Mouse (Mus musculus) heart, embryonic 13.5 days (tissue): ENCODE results near the gene Csmd2. TPM values are rescaled to one million over a fixed set of nuclear protein-coding genes. Genes with fewer than 3 reads are reported as not detected.

Source experiments
- ATAC-seq: fragments of 200-750 bp; cut with Nextera tagmentation; 2 replicates; pipeline ENCODE4 v1.8.0; 2017; ENCODE audit warnings: moderate TSS enrichment; ENCODE audit not compliant: insufficient number of reproducible peaks, low FRiP score, low TSS enrichment; ENCODE audit errors: extremely low read depth
- H3K27ac ChIP-seq: fragments of 300-500 bp; sonication (generic); replicated peaks from 2 replicates; pipeline ENCODE4 v1.5.1; 2015; ENCODE audit warnings: moderate library complexity, mild to moderate bottlenecking, inconsistent platforms
- H3K27me3 ChIP-seq: fragments of 300-500 bp; sonication (generic); replicated peaks from 2 replicates; pipeline ENCODE4 v1.6.1; 2015; ENCODE audit warnings: mild to moderate bottlenecking, inconsistent platforms
- H3K36me3 ChIP-seq: fragments of 300-500 bp; sonication (generic); 2 replicates; pipeline ENCODE4 v1.6.1; 2015; ENCODE audit warnings: mild to moderate bottlenecking, inconsistent platforms
- H3K4me1 ChIP-seq: fragments of 300-500 bp; sonication (generic); 2 replicates; pipeline ENCODE4 v1.6.1; 2015; ENCODE audit warnings: inconsistent platforms
- H3K4me2 ChIP-seq: fragments of 300-500 bp; sonication (generic); 2 replicates; pipeline ENCODE4 v1.6.1; 2015; ENCODE audit warnings: inconsistent platforms, mild to moderate bottlenecking, moderate library complexity
- H3K4me3 ChIP-seq: fragments of 300-500 bp; sonication (generic); 2 replicates; pipeline ENCODE4 v1.5.1; 2015; ENCODE audit warnings: moderate library complexity, mild to moderate bottlenecking, inconsistent platforms
- H3K9ac ChIP-seq: fragments of 300-500 bp; sonication (generic); 2 replicates; pipeline ENCODE4 v1.6.1; 2015; ENCODE audit warnings: inconsistent platforms, mild to moderate bottlenecking, moderate library complexity
- H3K9me3 ChIP-seq: fragments of 300-500 bp; sonication (generic); 2 replicates; pipeline ENCODE4 v1.6.1; 2016; ENCODE audit warnings: inconsistent platforms
- WGBS: fragments of 180-500 bp; shearing (Covaris S2); methylation state at CpG from one replicate; pipeline ENCODE4 v1.1.7; 2015; ENCODE audit warnings: mixed read lengths; 5-methylcytosine and 5-hydroxymethylcytosine counted together
- polyA plus RNA-seq: library from polyadenylated mRNA; unstranded; fragments of >200 nt; fragmentation: Nextera tagmentation; extraction: Ambion mirVana; gene quantifications from 2 replicates; pipeline ENCODE4 v1.2.1, GENCODE M21; 2015

Gene Csmd2
- polyA plus RNA-seq, 1 experiment from 2014 or later, result 0.01 TPM

DNA sequence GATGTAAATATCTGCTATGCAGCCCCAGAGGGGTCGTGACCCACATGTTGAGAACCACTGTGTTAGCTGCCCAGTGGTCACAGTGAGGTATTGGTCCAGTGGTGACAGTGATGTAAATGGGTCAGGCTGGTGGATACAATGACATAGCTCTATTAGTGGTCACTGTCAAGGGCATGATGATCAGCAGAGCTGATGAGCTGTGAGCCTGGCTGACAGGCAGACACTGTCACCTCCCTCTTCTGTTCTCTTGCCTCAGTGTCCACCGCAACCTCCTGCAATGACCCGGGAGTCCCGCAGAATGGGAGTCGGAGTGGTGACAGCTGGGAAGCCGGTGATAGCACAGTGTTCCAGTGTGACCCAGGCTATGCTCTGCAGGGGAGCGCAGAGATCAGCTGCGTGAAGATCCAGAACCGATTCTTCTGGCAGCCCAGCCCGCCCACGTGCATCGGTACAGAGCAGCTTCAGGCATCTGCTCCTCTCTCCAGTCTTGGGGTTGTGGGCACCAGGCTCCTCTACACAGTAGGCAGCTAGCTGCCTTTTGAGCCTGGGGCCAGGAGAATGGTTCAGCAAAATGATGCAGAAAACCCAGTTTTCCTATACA, 461.3 kb downstream of the Csmd2 start:
- Histone ChIP-seq H3K4me1 (peaks cover 25% of the 10 kb centered on the region), H3K9me3 (no peaks in the 10 kb centered on the region), H3K4me2 (no peak overlapping the region), H3K27ac (no peak overlapping the region), H3K27me3 (no peaks in the 10 kb centered on the region), H3K36me3 (no peaks in the 10 kb centered on the region), H3K4me3 (no peak overlapping the region), H3K9ac (no peak overlapping the region)
- 65% methylated on average over 12 of the region's 12 CpGs for WGBS
- no peak for ATAC-seq

DNA sequence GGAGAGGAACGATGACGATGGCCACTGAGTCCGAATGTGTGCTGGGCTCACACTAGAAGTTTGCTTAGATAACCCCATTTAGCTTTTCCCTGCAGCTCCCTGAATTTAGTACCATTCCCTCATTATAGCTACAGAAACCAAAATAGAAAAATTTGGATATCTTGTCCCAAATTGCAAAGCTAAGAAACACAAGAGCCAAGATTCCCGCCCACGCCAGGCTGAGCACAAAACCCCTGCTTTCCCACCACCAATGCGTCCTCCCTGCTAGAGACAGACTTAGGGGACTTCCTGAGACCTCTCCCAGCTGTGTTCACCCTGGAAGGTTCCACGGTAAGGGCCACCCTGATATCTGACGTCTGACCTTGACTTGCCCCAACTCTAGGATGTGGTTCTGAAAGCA, 462.5 kb downstream of the Csmd2 start:
- WGBS, result 73% methylated on average over 8 of the region's 8 CpGs
- H3K36me3 ChIP-seq, result no peaks in the 10 kb centered on the region
- H3K27me3 ChIP-seq, result no peaks in the 10 kb centered on the region
- no peak overlapping the region for H3K4me3 ChIP-seq
- H3K4me2 ChIP-seq, result no peak overlapping the region
- H3K9me3 ChIP-seq, result no peaks in the 10 kb centered on the region
- no peak for ATAC-seq
- H3K9ac ChIP-seq, result no peak overlapping the region
- H3K27ac ChIP-seq, result no peak overlapping the region
- peaks cover 25% of the 10 kb centered on the region for H3K4me1 ChIP-seq

DNA sequence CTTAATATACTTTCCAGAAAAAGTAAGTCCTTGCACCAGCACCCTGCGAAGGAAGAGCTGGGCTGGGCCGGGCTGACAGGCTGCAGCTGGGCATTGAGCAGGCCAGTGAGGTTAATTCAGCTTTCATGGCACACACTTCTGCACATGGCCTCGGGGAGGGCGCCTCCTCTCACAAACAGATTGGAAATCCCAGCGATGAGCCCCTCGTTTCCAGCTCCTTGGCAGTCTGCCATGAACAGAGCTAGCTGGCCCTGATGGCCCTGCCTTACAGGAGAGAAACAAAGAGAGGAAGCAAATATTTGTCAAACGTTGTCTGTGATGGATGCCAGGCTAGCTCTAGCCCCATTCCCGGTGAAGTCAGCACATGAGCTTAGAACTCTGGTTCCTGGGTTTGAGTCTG, 463.3 kb downstream of the Csmd2 start:
- H3K9ac ChIP-seq, result no peak overlapping the region
- H3K27me3 ChIP-seq, result no peaks in the 10 kb centered on the region
- no peaks in the 10 kb centered on the region for H3K36me3 ChIP-seq
- no peak overlapping the region for H3K4me3 ChIP-seq
- peak overlapping the region; percentile 71 for H3K27ac ChIP-seq
- peak; percentile 64; the same call in 1 of the 2 replicates for ATAC-seq
- H3K4me2 ChIP-seq, result no peak overlapping the region
- H3K9me3 ChIP-seq, result no peaks in the 10 kb centered on the region
- 8% methylated on average over 8 of the region's 8 CpGs for WGBS
- H3K4me1 ChIP-seq, result peaks cover 17% of the 10 kb centered on the region

DNA sequence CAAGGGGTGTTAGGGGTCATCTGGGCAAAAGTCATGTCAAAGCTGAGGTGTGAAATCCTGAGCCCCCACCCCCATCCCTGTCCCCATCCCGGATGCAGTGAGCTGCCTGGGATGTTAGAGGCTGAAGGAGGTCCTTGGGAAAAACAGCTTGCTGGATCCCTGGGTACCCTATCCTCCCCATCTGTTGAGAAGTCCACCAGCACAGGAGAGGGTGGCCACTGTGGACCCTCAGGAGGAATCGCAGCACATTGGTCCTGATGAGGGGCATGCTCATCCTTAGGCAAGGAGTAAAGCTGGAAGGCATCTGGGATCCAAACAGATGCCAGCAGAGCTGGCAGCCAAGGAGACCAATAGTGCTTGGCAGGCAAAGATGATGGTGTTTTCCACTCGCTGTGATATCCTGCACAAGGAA, 463.7 kb downstream of the Csmd2 start:
- Histone ChIP-seq H3K36me3 (no peaks in the 10 kb centered on the region), H3K9ac (no peak overlapping the region), H3K9me3 (no peaks in the 10 kb centered on the region), H3K4me2 (no peak overlapping the region), H3K4me3 (no peak overlapping the region), H3K27me3 (no peaks in the 10 kb centered on the region), H3K4me1 (peaks cover 16% of the 10 kb centered on the region), H3K27ac (peak overlapping the region; percentile 71)
- 56% methylated on average over 3 of the region's 3 CpGs for WGBS
- ATAC-seq, result no peak

DNA sequence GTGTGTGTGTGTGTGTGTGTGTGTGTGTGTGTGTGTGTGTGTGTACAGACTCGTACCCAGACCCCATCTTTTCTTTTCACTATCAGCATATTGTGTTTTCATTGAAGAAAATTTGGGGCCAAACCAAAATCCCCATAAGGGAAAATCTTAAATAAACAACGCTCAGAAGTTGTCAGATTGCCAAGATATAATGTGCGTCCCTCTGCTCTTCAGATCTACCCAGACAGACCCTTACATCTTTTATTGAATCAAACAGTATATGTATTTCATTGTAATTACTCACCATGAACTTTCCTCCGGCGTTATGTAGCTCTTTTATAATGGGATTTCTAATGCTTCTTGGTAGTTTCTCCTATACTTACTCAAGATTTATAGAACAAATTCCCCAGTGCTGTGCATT, 479.1 kb downstream of the Csmd2 start:
- no peak for ATAC-seq

DNA sequence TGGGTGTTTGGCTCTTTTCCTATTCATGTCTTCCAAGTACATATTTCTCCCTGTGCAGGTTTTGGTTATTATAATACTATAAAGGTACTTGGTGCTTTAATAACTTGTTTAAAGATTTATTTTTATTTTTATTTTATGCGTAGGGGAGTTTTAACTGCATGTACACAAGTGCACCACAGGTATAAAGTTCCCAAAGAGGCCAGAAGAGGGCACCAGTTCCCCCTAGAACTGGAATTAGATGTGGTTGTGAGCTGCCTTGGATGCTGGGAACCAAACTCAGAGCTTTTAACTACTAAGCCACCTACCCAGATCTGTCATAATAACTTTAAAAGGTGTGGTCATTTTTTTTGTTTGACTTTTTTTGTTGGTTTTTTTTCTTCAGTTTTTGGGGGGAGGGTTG, 480.4 kb downstream of the Csmd2 start:
- no peak overlapping the region for H3K4me2 ChIP-seq
- no peaks in the 10 kb centered on the region for H3K9me3 ChIP-seq
- H3K4me1 ChIP-seq, result no peaks in the 10 kb centered on the region
- no peak for ATAC-seq
- no peak overlapping the region for H3K27ac ChIP-seq
- H3K36me3 ChIP-seq, result no peaks in the 10 kb centered on the region
- 84% methylated on average over 1 of the region's 1 CpGs for WGBS
- no peaks in the 10 kb centered on the region; the same call in 1 of the 2 replicates for H3K27me3 ChIP-seq
- no peak overlapping the region for H3K9ac ChIP-seq
- no peak overlapping the region for H3K4me3 ChIP-seq

More for the DNA sequence above, 479.1 kb downstream of the Csmd2 start:
- Histone ChIP-seq H3K4me3 (no peak overlapping the region), H3K27me3 (no peaks in the 10 kb centered on the region; the same call in 1 of the 2 replicates), H3K27ac (no peak overlapping the region), H3K9me3 (no peaks in the 10 kb centered on the region), H3K4me2 (no peak overlapping the region), H3K36me3 (no peaks in the 10 kb centered on the region), H3K9ac (no peak overlapping the region), H3K4me1 (no peaks in the 10 kb centered on the region)
- 80% methylated on average over 5 of the region's 5 CpGs for WGBS

DNA sequence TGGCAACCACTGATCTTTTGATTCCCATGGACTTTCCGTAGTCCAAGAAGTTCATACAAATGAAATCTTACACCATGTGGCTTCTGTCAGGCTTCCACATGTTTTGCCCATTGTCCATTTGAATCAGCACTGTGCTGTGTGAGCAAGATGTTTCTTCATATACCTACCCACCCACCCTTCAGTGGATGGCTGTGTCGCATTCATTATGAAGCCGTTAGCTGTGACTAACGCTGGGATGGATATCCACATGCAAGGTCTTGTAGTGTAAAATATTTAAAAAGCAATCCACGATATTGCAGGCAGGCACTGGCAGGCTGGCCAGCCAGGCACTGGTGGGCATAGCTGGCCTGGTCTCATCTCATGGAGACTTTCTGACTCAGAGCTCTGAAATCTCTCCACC, 488.6 kb downstream of the Csmd2 start:
- Histone ChIP-seq H3K9me3 (no peaks in the 10 kb centered on the region), H3K4me3 (no peak overlapping the region), H3K27me3 (no peaks in the 10 kb centered on the region), H3K4me1 (no peaks in the 10 kb centered on the region), H3K27ac (no peak overlapping the region), H3K36me3 (no peaks in the 10 kb centered on the region), H3K4me2 (no peak overlapping the region), H3K9ac (no peak overlapping the region)
- ATAC-seq, result no peak
- 73% methylated on average over 5 of the region's 5 CpGs for WGBS

DNA sequence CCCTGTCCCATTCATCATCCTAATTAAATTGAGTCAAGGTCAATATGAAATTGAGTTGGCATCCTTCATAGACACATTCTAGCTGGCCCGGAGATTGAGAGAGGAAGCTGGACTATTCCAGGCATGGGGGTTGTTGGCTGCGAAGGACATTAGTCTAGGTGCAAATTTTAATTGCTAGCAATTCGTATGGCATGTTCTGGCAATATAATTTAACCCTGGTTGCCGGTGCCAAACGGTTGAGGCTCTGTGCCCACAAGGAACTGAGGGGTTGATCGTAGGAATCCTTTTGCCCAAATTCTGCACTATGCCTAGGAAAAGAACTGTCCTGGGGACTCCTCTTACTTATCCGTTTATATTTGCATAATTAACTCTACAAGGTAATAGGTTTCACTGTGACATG, 496.2 kb downstream of the Csmd2 start:
- Histone ChIP-seq H3K36me3 (no peaks in the 10 kb centered on the region), H3K4me1 (no peaks in the 10 kb centered on the region), H3K27ac (no peak overlapping the region), H3K4me2 (no peak overlapping the region), H3K9ac (no peak overlapping the region), H3K27me3 (0 out of 2 replicates have a peak, but pooled peaks cover 3% of the 10 kb centered on the region), H3K9me3 (no peaks in the 10 kb centered on the region), H3K4me3 (no peak overlapping the region)
- WGBS, result 73% methylated on average over 7 of the region's 7 CpGs
- no peak for ATAC-seq

DNA sequence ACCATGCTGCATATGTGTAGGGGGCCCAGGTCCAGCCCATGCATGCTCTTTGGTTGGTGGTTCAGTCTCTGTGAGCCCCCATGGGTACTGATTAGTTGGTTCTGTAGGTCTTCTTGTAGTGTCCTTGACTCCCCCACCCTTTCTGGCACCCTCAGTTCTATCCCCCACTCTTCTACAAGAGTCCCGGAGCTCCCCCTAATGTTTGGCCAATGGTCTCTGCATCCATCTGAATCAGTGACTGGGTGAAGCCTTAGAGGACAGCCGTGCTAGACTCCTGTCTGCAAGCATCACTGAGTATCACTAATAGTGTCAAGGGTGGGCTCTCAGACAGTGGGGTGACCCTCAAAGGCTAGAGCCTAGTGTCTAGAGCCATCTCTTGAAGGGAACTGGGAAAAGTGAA, 497.0 kb downstream of the Csmd2 start:
- 55% methylated on average over 2 of the region's 2 CpGs for WGBS
- Histone ChIP-seq H3K9ac (no peak overlapping the region), H3K4me3 (no peak overlapping the region), H3K27ac (no peak overlapping the region), H3K4me2 (no peak overlapping the region), H3K36me3 (no peaks in the 10 kb centered on the region), H3K27me3 (0 out of 2 replicates have a peak, but pooled peaks cover 6% of the 10 kb centered on the region), H3K4me1 (no peaks in the 10 kb centered on the region), H3K9me3 (no peaks in the 10 kb centered on the region)
- ATAC-seq, result no peak

DNA sequence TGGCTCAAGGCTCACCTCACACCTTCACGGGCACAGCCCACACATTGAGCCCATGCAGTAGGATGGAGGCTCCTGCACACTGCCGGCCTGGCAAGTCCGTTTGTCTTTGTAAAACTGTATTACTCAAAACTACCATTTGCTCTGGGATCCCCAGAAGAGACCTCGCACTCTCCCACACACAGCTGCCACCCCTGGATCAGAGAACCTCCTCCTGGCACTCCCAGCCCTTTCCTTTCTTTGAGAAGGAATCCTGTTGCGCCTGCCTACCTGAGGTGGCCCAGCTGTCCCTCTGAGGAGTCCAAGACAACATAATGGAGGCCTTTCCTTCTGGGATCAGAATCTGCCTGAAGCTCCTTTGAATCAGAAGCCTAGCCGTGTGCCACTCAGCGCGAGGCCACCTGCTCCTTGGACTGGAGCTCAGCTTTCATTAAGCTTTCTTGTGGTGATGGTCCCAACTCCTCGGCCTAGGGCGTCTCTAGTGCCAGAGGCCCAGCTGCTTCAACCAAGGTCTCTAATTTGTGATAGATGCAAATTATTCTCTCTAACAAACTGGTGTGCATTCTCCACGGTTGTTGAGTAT, 502.0 kb downstream of the Csmd2 start:
- Histone ChIP-seq H3K4me1 (no peaks in the 10 kb centered on the region), H3K4me2 (no peak overlapping the region), H3K27me3 (peaks cover 11% of the 10 kb centered on the region; the same call in 1 of the 2 replicates), H3K9me3 (no peaks in the 10 kb centered on the region), H3K27ac (no peak overlapping the region), H3K9ac (no peak overlapping the region), H3K4me3 (no peak overlapping the region), H3K36me3 (no peaks in the 10 kb centered on the region)
- no peak for ATAC-seq
- WGBS, result 72% methylated on average over 11 of the region's 11 CpGs

DNA sequence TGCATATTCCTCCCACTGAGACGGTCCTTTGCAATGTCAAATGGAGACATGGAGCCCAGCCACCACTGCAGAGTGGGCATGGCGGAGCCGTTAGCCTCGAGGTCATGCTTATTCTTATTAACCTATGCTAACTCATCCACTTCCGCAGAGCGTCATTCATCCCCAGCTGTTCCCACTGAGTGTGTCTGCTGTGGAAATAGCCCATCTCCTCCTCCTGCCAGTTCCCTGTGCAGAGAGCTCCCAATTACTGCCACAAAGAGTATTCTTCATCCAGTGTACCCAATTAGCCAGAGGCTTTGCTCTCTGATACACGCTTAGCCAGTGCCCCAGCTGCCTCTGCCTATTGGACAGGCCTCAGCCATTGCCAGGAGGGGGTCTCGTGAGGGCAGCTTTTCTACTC, 504.4 kb downstream of the Csmd2 start:
- peaks cover 8% of the 10 kb centered on the region; the same call in 1 of the 2 replicates for H3K27me3 ChIP-seq
- no peaks in the 10 kb centered on the region for H3K4me1 ChIP-seq
- H3K4me3 ChIP-seq, result no peak overlapping the region
- H3K27ac ChIP-seq, result no peak overlapping the region
- H3K9ac ChIP-seq, result no peak overlapping the region
- no peak for ATAC-seq
- H3K4me2 ChIP-seq, result no peak overlapping the region
- no peaks in the 10 kb centered on the region for H3K36me3 ChIP-seq
- 75% methylated on average over 8 of the region's 8 CpGs for WGBS
- no peaks in the 10 kb centered on the region for H3K9me3 ChIP-seq

DNA sequence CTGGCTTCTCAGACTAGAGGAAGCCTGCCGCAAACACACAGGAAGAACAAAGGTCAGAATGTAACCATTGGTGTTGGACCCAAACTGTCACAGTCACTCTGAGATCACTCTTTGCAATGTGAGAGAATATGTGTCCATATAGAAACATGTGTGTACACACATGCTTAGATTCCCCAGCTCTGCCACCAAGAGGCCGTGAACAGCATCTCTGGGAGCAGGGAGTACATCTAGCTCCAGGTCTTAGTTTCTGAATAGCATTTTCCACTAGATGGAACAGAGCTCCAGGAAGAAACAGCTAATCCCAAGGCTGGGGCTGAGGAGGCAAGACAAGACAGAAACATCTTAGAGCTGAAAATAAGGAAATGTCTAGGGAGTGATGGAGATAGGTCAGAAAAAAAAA, 512.3 kb downstream of the Csmd2 start:
- Histone ChIP-seq H3K4me3 (no peak overlapping the region), H3K27me3 (no peaks in the 10 kb centered on the region), H3K4me2 (no peak overlapping the region), H3K36me3 (no peaks in the 10 kb centered on the region), H3K27ac (no peak overlapping the region), H3K4me1 (no peaks in the 10 kb centered on the region), H3K9me3 (no peaks in the 10 kb centered on the region), H3K9ac (no peak overlapping the region)
- WGBS, result 67% methylated on average over 2 of the region's 2 CpGs
- ATAC-seq, result no peak
